Mouse (Mus musculus): ENCODE measurements at regions not wholly inside any gene's neighbourhood (a gene's known extent, or its start where the extent isn't known, plus 50 kb on each side); places are given as distances from the start of the nearest gene placed in this dataset.
A peak's percentile ranks its signal among the peaks of the same experiment; 100 is the strongest.
"Not testable (repeated sequence)": the region's sequence is repeated elsewhere in the genome, so short reads cannot be mapped to it uniquely, and the experiment has no call there.

GRCm38 (mm10) chr6:31898609-31899008 is 151.4 kb upstream of the 1700012A03Rik start:
- DNase-seq, result no peak

- no peak for DNase-seq
Measured at GRCm38 (mm10) chr6:31897001-31897400, 153.0 kb upstream of the 1700012A03Rik start.

GRCm38 (mm10) chr6:31895835-31896234 is 154.2 kb upstream of the 1700012A03Rik start:
- peak in 1 of 2 experiments; percentile 26 for DNase-seq

- no peak for DNase-seq
Measured at GRCm38 (mm10) chr6:31886931-31887330, 163.1 kb upstream of the 1700012A03Rik start.

- not testable (repeated sequence) for DNase-seq
Measured at GRCm38 (mm10) chr6:31885196-31885595, 164.8 kb upstream of the 1700012A03Rik start.

GRCm38 (mm10) chr6:31883726-31884125 is 166.3 kb upstream of the 1700012A03Rik start:
- peak in 1 of 2 experiments; percentile 78 for DNase-seq

GRCm38 (mm10) chr6:31874616-31875015 is 175.4 kb upstream of the 1700012A03Rik start:
- DNase-seq, result no peak

GRCm38 (mm10) chr6:31873911-31874310 is 176.1 kb upstream of the 1700012A03Rik start:
- DNase-seq, result no peak

- no peak for DNase-seq
Measured at GRCm38 (mm10) chr6:31871766-31872165, 178.3 kb upstream of the 1700012A03Rik start.

GRCm38 (mm10) chr6:31861996-31862395 is 188.1 kb upstream of the 1700012A03Rik start:
- no peak for DNase-seq

GRCm38 (mm10) chr6:31859621-31860020 is 190.4 kb upstream of the 1700012A03Rik start:
- DNase-seq, result no peak

GRCm38 (mm10) chr6:31854261-31854660 is 195.8 kb upstream of the 1700012A03Rik start:
- DNase-seq, result no peak

GRCm38 (mm10) chr6:31846319-31846718 is 203.7 kb upstream of the 1700012A03Rik start:
- DNase-seq, result no peak

GRCm38 (mm10) chr6:31845671-31846070 is 204.4 kb upstream of the 1700012A03Rik start:
- DNase-seq, result no peak

GRCm38 (mm10) chr6:31840621-31841020 is 209.4 kb upstream of the 1700012A03Rik start:
- peak in 1 of 2 experiments; percentile 5 for DNase-seq

GRCm38 (mm10) chr6:31838588-31838987 is 211.5 kb upstream of the 1700012A03Rik start:
- peak in 1 of 2 experiments; percentile 44 for DNase-seq

GRCm38 (mm10) chr6:31835795-31836194 is 214.3 kb upstream of the 1700012A03Rik start:
- DNase-seq, result no peak

GRCm38 (mm10) chr6:31834503-31834902 is 215.5 kb upstream of the 1700012A03Rik start:
- DNase-seq, result no peak

GRCm38 (mm10) chr6:31830610-31831009 is 219.4 kb upstream of the 1700012A03Rik start:
- no peak for DNase-seq

- DNase-seq, result no peak
Measured at GRCm38 (mm10) chr6:31823616-31824015, 226.4 kb upstream of the 1700012A03Rik start.

GRCm38 (mm10) chr6:31822186-31823085 is 227.6 kb upstream of the 1700012A03Rik start:
- no peak for DNase-seq

GRCm38 (mm10) chr6:31821621-31822020 is 228.4 kb upstream of the 1700012A03Rik start:
- no peak for DNase-seq

- DNase-seq, result no peak
Measured at GRCm38 (mm10) chr6:31817640-31818039, 232.4 kb upstream of the 1700012A03Rik start.

- no peak for DNase-seq
Measured at GRCm38 (mm10) chr6:31811890-31812289, 238.2 kb upstream of the 1700012A03Rik start.
